Mouse (Mus musculus) hindbrain, embryonic 16.5 days (tissue): ENCODE data around the gene Rela. TPM values are rescaled to one million over a fixed set of nuclear protein-coding genes. Genes with fewer than 3 reads are reported as not detected.
A peak's percentile ranks its signal among the peaks of the same experiment; 100 is the strongest.

Experiments
- ATAC-seq: fragments of 200-750 bp; cut with Nextera tagmentation; 2 replicates; pipeline ENCODE4 v1.8.0; 2017; ENCODE audit warnings: moderate TSS enrichment, moderate library complexity
- H3K27ac ChIP-seq: fragments of 300-500 bp; sonication (generic); 2 replicates; pipeline ENCODE4 v1.5.1; 2014; ENCODE audit warnings: low read depth, mild to moderate bottlenecking, control low read depth, low read length, moderate library complexity
- H3K27me3 ChIP-seq: fragments of 300-500 bp; sonication (generic); replicated peaks from 2 replicates; pipeline ENCODE4 v1.6.1; 2014; ENCODE audit warnings: low read length; ENCODE audit not compliant: control insufficient read depth, insufficient read depth
- H3K36me3 ChIP-seq: fragments of 300-500 bp; sonication (generic); 2 replicates; pipeline ENCODE4 v1.6.1; 2014; ENCODE audit warnings: mild to moderate bottlenecking, low read length, moderate library complexity, mixed read lengths; ENCODE audit not compliant: control insufficient read depth, insufficient read depth
- H3K4me1 ChIP-seq: fragments of 300-500 bp; sonication (generic); 2 replicates; pipeline ENCODE4 v1.6.1; 2014; ENCODE audit warnings: low read depth, low read length; ENCODE audit not compliant: control insufficient read depth, insufficient read depth
- H3K4me2 ChIP-seq: fragments of 300-500 bp; sonication (generic); 2 replicates; pipeline ENCODE4 v1.6.1; 2014; ENCODE audit warnings: mild to moderate bottlenecking, low read length, control low read depth, moderate library complexity
- H3K4me3 ChIP-seq: fragments of 300-500 bp; sonication (generic); 2 replicates; pipeline ENCODE4 v1.5.1; 2014; ENCODE audit warnings: mild to moderate bottlenecking, low read length, control low read depth, moderate library complexity
- H3K9ac ChIP-seq: fragments of 300-500 bp; sonication (generic); 2 replicates; pipeline ENCODE4 v1.6.1; 2014; ENCODE audit warnings: low read depth, mild to moderate bottlenecking, control low read depth, low read length, moderate library complexity
- H3K9me3 ChIP-seq: fragments of 300-500 bp; sonication (generic); 2 replicates; pipeline ENCODE4 v1.6.1; 2014; ENCODE audit warnings: mild to moderate bottlenecking, low read length, moderate library complexity; ENCODE audit not compliant: control insufficient read depth
- WGBS: fragments of 180-500 bp; shearing (Covaris S2); extraction: QIAGEN DNeasy Blood & Tissue Kit; methylation state at CpG from one replicate; pipeline ENCODE4 v1.1.7; 2014; 5-methylcytosine and 5-hydroxymethylcytosine counted together
- polyA plus RNA-seq: library from polyadenylated mRNA; unstranded; fragments of >200 nt; fragmentation: Nextera tagmentation; extraction: Ambion mirVana; gene quantifications from 2 replicates; pipeline ENCODE4 v1.2.1, GENCODE M21; 2015

Gene Rela
- polyA plus RNA-seq, 1 experiment from 2014 or later, result 35.7 TPM

DNA sequence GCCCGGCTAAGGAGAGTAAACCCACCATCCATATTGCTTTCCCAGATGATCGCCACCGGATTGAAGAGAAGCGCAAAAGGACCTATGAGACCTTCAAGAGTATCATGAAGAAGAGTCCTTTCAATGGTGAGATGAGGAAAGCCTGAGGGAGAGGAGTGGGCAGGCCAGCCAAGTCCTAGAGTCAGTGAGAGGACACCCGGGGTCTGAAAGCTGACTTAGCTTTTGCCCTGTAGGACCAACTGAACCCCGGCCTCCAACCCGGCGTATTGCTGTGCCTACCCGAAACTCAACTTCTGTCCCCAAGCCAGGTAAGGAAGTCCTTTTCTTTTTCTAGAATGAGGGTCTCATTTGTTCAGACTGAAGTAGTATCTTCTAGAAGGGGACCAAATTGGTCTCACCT lies 8.0 kb downstream of the Rela start:
- Histone ChIP-seq H3K9me3 (no peaks in the 10 kb centered on the region), H3K36me3 (peaks cover 60% of the 10 kb centered on the region), H3K27ac (no peak overlapping the region), H3K4me1 (peaks cover 11% of the 10 kb centered on the region), H3K4me3 (no peak overlapping the region), H3K4me2 (no peak overlapping the region), H3K27me3 (no peaks in the 10 kb centered on the region), H3K9ac (no peak overlapping the region)
- ATAC-seq, result no peak
- 93% methylated on average over 9 of the region's 9 CpGs for WGBS

DNA sequence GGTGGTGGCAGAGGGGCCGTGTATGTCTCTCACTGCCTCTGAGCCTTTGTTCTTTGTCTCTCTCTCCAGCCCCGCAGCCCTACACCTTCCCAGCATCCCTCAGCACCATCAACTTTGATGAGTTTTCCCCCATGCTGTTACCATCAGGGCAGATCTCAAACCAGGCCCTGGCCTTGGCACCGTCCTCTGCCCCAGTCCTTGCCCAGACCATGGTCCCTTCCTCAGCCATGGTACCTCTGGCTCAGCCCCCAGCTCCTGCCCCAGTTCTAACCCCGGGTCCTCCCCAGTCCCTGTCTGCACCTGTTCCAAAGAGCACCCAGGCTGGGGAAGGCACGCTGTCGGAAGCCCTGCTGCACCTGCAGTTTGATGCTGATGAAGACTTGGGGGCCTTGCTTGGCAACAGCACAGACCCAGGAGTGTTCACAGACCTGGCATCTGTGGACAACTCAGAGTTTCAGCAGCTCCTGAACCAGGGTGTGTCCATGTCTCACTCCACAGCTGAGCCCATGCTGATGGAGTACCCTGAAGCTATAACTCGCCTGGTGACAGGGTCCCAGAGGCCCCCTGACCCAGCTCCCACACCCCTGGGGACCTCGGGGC lies 9.5 kb downstream of the Rela start:
- Histone ChIP-seq H3K4me2 (no peak overlapping the region), H3K36me3 (peaks cover 45% of the 10 kb centered on the region), H3K9ac (no peak overlapping the region), H3K27me3 (no peaks in the 10 kb centered on the region), H3K4me3 (no peak overlapping the region), H3K4me1 (peaks cover 11% of the 10 kb centered on the region), H3K9me3 (no peaks in the 10 kb centered on the region), H3K27ac (no peak overlapping the region)
- WGBS, result 94% methylated on average over 8 of the region's 8 CpGs
- ATAC-seq, result no peak

DNA sequence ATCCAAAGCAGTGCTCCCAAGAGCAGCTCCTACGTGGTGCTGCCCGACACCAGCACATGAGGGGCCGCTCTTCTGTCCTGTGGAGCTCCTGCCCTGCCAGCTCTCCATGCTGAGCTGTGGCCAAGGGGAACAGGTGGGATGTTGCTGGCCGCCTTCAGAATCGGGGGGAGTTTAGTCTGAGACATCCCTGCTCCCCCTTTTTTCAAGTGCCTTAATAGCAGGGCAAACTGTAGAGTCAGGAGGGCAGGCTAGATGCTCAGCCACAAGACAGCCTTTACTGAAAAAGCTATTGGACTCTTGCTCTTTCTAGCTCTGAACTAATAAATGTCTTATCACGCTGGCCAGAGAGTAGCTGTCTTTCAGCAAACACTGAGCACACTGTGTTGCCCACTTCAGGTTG lies 10.5 kb downstream of the Rela start:
- WGBS, result 95% methylated on average over 6 of the region's 6 CpGs
- no peak for ATAC-seq
- no peaks in the 10 kb centered on the region for H3K9me3 ChIP-seq
- no peak overlapping the region for H3K27ac ChIP-seq
- H3K36me3 ChIP-seq, result peaks cover 37% of the 10 kb centered on the region
- H3K4me3 ChIP-seq, result no peak overlapping the region
- H3K27me3 ChIP-seq, result no peaks in the 10 kb centered on the region
- H3K4me2 ChIP-seq, result no peak overlapping the region
- peaks cover 11% of the 10 kb centered on the region for H3K4me1 ChIP-seq
- no peak overlapping the region for H3K9ac ChIP-seq

DNA sequence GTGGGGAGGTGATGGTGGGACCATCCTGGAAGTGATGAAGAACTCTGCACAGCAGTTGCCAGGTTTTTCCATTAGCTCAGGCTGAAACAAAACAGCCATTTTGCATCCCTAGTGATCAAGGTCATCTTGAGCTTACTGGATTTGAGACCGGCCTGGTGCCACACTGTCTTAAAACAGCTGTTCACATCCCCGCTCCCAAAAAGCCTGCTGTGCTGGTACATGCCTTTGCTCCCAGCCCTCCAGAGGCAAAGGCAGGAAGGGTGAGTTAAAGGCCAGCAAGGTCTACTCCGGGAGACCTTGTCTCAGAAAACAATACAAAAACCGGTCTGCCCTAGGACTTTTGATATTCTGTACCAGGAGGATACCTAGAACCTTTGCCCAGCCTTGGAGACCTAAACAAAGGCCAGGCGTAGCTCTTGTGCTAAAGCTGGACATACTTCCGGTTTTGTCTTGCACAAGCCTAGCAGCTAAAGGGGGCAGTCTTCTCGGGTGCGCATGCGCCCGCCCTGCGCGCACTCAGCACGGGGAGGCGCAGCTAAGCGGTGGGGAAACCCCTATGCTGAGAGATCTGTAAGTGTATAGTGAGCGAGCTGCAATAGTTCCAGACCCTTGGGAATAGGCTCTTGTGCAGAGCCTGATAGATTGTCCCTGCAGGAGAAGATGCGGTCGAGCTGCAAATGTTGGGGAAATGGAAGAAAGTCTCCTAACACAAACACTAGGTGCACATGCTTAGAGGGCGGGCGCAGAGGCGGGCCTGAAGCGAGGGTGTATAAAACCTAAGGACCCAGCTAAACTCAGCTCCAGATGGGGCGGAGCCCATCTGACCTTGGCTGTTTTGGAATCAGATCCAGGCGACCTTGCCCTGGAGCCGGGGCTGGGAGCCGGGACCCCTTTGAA lies 11.4 kb downstream of the Rela start:
- Histone ChIP-seq H3K9me3 (no peaks in the 10 kb centered on the region), H3K27ac (peak overlapping the region; percentile 75), H3K4me1 (peaks cover 11% of the 10 kb centered on the region), H3K27me3 (peaks cover 4% of the 10 kb centered on the region), H3K4me3 (peak overlapping the region; percentile 31), H3K9ac (peak overlapping the region; percentile 62), H3K4me2 (peak overlapping the region; percentile 61), H3K36me3 (peaks cover 33% of the 10 kb centered on the region)
- ATAC-seq, result peak; percentile 94
- WGBS, result 10% methylated on average over 26 of the region's 26 CpGs

DNA sequence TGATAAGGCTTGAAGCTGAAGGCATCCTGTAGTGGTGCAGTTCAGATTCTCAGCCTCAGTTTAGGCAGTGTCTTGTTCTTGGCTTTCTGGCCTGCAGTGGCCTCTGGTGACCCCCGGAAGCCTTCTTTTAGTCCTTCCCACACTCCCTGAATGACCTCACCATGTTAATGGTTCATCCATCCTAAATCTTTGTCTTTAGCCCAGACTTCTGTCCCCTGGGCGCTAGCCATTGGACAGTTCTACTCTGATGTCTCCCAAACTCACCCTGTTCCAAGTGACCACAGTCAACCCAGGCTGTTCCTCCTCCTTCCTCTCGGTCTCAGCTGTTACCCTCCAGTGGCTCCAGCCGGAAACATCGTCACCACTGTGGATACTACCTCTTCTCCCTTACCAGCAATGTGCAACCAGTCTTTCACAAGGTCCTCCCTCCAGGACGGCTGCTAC lies 12.0 kb downstream of the Rela start:
- Histone ChIP-seq H3K9me3 (no peaks in the 10 kb centered on the region), H3K27me3 (peaks cover 10% of the 10 kb centered on the region), H3K27ac (peak overlapping the region; percentile 75; the same call in 1 of the 2 replicates), H3K4me2 (peak overlapping the region; percentile 61), H3K4me3 (peak overlapping the region; percentile 31; the same call in 1 of the 2 replicates), H3K36me3 (peaks cover 29% of the 10 kb centered on the region), H3K9ac (peak overlapping the region; percentile 62), H3K4me1 (peaks cover 18% of the 10 kb centered on the region)
- peak; percentile 15; the same call in 1 of the 2 replicates for ATAC-seq
- 60% methylated on average over 6 of the region's 6 CpGs for WGBS

DNA sequence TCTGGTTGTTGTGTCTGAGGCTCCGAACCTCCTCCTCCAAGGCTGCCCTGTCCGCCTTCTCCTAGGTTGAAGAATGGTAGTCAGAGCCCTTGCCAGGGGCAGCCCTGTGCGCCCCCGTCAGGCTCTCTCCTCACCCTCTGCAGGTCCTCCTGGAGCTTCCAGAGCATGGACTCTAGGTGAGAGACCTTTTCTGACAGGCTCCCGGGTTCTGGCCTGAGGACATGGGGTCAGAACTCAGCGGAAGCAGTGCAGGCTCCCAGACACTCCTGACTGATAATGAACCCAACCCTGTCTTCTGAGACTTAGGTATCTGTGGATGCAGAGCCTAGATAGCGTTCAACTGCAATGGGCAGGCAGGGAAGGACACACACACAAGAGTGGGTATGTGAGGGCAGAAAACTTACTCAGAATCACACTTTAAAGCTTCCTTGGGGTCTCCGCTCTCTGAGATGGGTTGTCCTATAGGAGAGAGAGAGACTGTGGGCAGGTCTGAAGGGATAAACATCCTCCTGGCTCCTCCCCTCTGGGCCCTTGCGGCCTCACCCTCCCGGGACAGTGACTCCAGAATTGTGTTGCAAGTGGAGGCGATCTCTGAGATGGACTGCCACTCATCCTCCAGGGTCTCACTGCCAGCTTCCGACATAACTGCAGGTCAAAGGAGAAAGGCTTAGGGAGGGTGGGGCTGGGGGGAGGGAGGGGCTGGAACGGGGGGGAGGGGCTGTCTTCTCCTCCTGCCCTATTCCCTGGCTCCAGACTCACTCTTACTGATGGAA lies 14.4 kb downstream of the Rela start:
- ATAC-seq, result no peak
- H3K4me1 ChIP-seq, result peaks cover 22% of the 10 kb centered on the region
- H3K36me3 ChIP-seq, result peaks cover 12% of the 10 kb centered on the region
- peaks cover 23% of the 10 kb centered on the region for H3K27me3 ChIP-seq
- H3K4me3 ChIP-seq, result no peak overlapping the region
- WGBS, result 69% methylated on average over 13 of the region's 13 CpGs
- H3K4me2 ChIP-seq, result no peak overlapping the region
- no peak overlapping the region for H3K9ac ChIP-seq
- H3K27ac ChIP-seq, result no peak overlapping the region
- no peaks in the 10 kb centered on the region for H3K9me3 ChIP-seq

DNA sequence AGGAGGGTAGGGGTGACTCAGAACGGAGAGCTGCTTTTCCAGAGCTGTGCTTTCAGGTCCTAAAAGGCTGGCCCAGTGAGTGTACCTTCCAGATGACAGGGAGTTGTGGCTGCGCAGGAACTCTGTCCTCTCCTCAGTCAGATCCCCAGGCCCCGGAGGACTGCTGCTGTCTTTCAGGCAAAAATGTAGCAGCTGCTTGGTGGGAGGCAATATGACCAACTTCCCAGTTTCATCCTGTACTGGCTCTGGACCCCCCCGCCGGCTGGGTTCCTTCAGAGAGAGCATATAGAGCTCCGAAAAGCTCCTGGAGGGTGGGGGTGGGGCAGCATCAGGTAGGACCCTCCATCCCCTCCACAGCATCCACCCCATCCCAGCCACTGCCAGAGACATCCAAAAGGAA lies 15.3 kb downstream of the Rela start:
- H3K4me1 ChIP-seq, result peaks cover 22% of the 10 kb centered on the region
- H3K9ac ChIP-seq, result no peak overlapping the region
- H3K4me3 ChIP-seq, result no peak overlapping the region
- peaks cover 23% of the 10 kb centered on the region for H3K27me3 ChIP-seq
- H3K27ac ChIP-seq, result no peak overlapping the region
- no peaks in the 10 kb centered on the region for H3K9me3 ChIP-seq
- H3K36me3 ChIP-seq, result peaks cover 3% of the 10 kb centered on the region
- 81% methylated on average over 6 of the region's 6 CpGs for WGBS
- H3K4me2 ChIP-seq, result no peak overlapping the region
- no peak for ATAC-seq

DNA sequence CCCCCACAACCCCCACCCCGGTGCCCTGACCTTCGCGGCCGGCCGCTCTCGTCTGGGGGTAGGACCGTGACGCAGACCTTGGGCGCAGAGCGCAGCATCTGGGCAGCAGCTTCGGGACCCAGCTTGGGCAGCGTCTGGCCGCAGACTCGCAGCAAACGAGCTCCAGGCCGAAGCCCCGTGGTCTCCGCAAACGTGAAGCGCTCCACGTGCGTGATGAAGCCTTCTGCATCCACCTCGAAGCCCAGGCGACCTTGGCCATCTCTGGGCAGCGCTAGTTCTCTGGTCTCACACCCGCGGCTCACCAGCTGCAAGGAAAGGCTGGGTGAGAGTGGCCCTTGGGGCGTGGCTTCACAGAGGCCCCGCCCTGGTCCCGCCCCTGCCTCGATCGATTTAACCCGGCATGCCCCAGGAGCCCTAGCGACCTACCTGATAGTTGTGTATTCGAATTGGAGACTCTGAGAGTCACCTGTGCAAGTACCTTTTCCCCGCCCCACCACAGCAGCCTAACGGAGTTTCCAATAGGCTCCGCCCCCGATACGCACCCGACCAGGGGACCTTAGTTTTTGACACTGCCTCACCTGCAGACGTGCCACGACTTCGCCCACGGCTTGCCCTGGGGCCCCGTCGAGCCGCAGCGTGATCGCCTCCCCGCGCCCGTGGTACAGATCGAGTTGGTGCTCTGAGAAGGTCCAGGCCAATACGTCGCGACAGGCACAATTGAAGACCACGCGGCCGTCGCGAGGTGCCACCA lies 16.9 kb downstream of the Rela start:
- Histone ChIP-seq H3K4me2 (peak overlapping the region; percentile 79), H3K4me3 (peak overlapping the region; percentile 49), H3K9ac (peak overlapping the region; percentile 65), H3K36me3 (no peaks in the 10 kb centered on the region), H3K4me1 (peaks cover 13% of the 10 kb centered on the region), H3K27me3 (peaks cover 23% of the 10 kb centered on the region), H3K9me3 (no peaks in the 10 kb centered on the region), H3K27ac (no peak overlapping the region)
- ATAC-seq, result peak; percentile 49
- 8% methylated on average over 62 of the region's 62 CpGs for WGBS
